Mouse (Mus musculus) macrophage (primary cell): Measurements from ENCODE around the gene Tfip11. TPM values are rescaled to one million over a fixed set of nuclear protein-coding genes. Genes with fewer than 3 reads are reported as not detected.
"Not testable (repeated sequence)": the region's sequence is repeated elsewhere in the genome, so short reads cannot be mapped to it uniquely, and the experiment has no call there.

Experiments used
- H3K27ac ChIP-seq: fragments of 350-480 bp; formaldehyde crosslinking; 2 replicates; pipeline ENCODE4 v1.9.0; 2021
- H3K36me3 ChIP-seq: fragments of 350-480 bp; formaldehyde crosslinking; 2 replicates; pipeline ENCODE4 v1.9.0; 2021; ENCODE audit errors: inconsistent target
- H3K4me3 ChIP-seq: fragments of 350-480 bp; formaldehyde crosslinking; 2 replicates; pipeline ENCODE4 v1.9.0; 2021; ENCODE audit errors: inconsistent target
- H3K79me2 ChIP-seq: fragments of 350-480 bp; formaldehyde crosslinking; 2 replicates; pipeline ENCODE4 v1.9.0; 2021; ENCODE audit errors: inconsistent target
- WGBS: methylation state at CpG from one replicate; pipeline ENCODE4 v1.1.7; 2026; ENCODE audit warnings: inconsistent platforms; ENCODE audit not compliant: missing documents; 5-methylcytosine and 5-hydroxymethylcytosine counted together
- polyA plus RNA-seq: library from polyadenylated mRNA; stranded (reverse); fragments of 250-400 nt; gene quantifications from 3 replicates; pipeline ENCODE4 v1.2.4, GENCODE M21; 2018; ENCODE audit warnings: inconsistent platforms

Tfip11 gene
- polyA plus RNA-seq, 1 experiment from 2014 or later, result 28.0 TPM

DNA sequence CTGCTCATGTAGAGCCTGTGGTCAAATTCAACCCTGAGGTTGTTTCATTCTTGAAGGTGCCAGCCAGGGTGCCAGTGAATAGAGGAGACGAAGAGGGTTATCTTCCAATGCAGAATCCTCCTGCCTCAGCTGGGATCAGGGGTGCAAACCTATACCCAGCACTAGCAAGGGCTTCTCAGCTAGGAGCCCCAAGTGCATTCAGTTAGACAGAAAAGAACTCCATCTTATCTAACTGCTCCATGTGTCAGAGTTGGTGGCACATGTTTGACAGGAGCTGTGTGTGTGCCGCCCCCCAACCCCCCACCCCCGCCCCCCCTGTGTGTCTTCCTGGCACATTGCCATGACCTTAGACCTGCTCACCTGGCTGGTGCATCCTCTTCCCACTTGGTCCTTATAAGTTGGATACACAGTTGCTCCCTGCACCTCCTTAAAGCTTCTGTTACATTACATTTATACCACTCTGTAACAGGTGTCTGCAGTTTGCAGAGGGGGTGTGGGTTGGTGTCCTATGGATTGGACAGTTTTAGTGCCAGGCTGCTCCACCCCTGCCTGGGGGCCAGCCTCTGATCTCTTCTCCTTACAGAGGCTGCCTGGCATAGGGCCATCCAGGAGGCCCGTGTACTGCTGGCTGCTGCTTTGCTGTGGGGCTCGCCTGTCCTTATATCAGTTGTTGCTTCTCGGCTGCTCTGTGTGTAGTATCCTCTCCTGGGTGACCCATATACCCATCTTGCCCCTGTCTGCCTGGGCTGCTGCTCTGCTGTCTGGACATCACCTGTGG is 29.6 kb upstream of the Tfip11 start:
- 48% methylated on average over 6 of the region's 6 CpGs for WGBS
- peak overlapping the region; percentile 88 for H3K27ac ChIP-seq
- peaks cover 100% of the 10 kb centered on the region for H3K79me2 ChIP-seq
- H3K4me3 ChIP-seq, result no peak overlapping the region
- H3K36me3 ChIP-seq, result 0 out of 2 replicates have a peak, but pooled peaks cover 1% of the 10 kb centered on the region

DNA sequence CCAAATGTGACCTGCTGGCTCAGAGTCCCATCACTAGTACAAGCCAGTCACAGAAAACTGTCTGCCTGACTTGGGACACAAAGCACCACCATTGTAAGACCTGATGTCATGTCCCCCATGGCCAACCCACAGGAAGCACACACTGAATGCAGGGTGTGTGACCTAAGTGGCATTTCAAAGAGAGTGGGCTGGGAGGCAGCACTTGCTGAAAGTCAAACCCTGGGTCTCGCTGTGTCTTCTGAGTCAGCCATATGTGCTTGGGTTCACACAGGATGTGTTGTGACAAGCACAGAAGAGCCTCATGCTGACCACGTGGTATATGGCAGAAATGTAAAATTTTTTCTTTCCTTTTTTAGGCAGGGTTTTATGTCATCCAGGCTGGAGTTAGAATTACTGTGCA is 28.9 kb upstream of the Tfip11 start:
- 12% methylated on average over 2 of the region's 2 CpGs for WGBS
- Histone ChIP-seq H3K27ac (peak overlapping the region; percentile 88), H3K4me3 (no peak overlapping the region), H3K36me3 (0 out of 2 replicates have a peak, but pooled peaks cover 8% of the 10 kb centered on the region), H3K79me2 (peaks cover 100% of the 10 kb centered on the region)

DNA sequence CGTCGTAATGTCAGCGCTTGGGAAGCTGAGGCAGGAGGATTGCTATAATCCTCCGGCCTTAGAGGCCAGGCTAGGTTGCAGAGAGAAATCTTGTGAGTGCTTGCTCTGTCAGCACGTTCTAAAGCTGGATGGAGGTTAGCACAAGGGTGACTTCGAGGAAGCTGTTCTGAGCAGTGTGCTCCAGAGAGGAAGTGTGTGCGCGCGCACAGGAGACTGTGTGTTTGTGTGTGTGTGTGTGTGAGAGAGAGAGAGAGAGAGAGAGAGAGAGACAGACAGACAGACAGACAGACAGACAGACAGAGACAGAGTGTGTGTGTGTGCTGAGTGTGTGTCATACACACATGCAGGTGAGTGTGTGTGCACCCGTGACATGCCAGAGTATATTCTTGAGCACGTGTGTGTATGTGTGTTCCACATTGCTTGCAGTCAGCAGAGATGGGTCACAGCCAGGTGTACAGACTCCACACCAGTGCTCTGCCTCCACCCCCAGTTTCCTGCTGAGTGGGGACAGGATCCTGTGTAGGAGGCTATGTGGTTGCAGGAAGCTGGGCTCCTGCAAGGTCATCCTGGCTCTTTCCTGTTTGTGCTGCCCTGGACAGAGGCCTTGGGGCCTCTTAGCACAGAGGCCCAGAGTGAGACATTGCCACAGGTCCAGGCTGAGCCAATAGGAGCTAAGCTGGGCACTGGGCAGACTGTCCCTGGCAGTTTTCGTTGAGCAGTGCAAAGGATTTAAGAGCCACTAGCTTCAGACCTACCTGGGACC is 27.8 kb upstream of the Tfip11 start:
- Histone ChIP-seq H3K4me3 (no peak overlapping the region), H3K36me3 (peaks cover 13% of the 10 kb centered on the region; the same call in 1 of the 2 replicates), H3K79me2 (peaks cover 100% of the 10 kb centered on the region), H3K27ac (peak overlapping the region; percentile 88)
- WGBS, result 20% methylated on average over 12 of the region's 12 CpGs

DNA sequence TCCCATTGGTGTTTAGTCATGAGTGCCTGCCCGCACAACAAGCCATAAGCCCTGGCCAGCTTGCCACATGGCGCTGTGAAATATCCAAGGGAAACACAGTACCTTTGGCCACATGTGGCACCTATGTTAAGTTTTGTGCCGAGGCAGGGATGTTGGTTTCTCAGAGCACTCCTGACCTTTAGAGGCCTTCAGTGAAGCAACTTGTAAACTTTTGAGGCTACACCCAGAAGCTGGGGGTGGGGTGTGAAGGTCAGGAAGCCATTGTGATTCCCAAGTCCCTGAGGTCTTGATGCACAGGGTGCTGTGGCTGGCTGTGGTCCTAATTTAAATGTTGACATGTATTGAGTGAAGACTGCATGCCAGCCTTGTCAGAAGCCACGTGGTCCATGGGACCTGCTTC is 26.8 kb upstream of the Tfip11 start:
- Histone ChIP-seq H3K79me2 (peaks cover 100% of the 10 kb centered on the region), H3K36me3 (peaks cover 17% of the 10 kb centered on the region), H3K4me3 (no peak overlapping the region), H3K27ac (peak overlapping the region; percentile 88; the same call in 1 of the 2 replicates)
- 82% methylated on average over 4 of the region's 4 CpGs for WGBS

DNA sequence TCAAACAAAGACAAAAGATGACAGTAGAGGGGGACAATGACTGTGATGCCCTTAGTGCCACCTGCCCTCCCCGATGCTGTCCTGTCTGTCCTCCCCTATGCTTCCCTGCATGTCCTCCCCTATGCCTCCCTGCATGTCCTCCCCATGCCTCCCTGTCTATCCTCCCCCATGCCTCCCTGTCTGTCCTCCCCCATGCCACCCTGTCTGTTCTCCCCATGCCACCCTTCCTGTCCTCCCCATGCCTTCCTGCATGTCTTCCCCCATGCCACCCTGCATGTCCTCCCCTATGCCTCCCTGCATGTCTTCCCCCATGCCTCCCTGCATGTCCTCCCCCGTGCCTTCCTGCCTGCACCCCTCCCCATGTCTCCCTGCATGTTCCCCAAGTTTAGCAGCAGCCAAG is 26.0 kb upstream of the Tfip11 start:
- Histone ChIP-seq H3K27ac (no peak overlapping the region), H3K79me2 (peaks cover 100% of the 10 kb centered on the region), H3K36me3 (peaks cover 25% of the 10 kb centered on the region), H3K4me3 (no peak overlapping the region)
- 63% methylated on average over 2 of the region's 2 CpGs for WGBS

DNA sequence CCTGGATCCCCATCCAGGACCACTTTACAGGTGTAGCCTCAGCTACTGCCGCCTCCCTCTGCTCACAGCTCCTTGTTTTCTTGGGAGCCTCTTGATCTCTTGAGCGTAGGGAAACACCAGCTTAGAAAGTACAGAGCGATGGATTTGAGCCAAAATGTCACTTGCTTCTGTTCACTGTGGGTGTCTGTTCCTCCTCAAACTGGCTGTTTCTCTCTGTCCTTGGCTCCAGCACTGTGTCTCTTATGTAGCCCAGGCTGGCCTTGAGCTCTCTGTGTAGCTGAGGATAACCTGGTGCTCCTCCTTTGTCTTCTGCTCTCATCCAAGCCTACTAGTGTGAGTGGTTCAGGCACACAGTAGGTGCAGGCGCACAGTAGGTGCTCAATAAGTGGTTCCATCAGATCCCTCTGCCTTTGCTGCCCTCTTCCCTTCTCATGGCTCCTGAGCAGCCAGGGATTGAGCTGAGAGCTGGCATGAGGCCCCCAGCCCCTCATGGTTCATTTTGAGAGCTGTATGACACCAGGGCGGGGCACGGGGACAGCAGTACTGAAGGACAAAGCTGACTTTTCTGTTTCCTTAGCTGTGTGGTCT is 25.3 kb upstream of the Tfip11 start:
- 93% methylated on average over 6 of the region's 6 CpGs for WGBS
- no peak overlapping the region for H3K4me3 ChIP-seq

DNA sequence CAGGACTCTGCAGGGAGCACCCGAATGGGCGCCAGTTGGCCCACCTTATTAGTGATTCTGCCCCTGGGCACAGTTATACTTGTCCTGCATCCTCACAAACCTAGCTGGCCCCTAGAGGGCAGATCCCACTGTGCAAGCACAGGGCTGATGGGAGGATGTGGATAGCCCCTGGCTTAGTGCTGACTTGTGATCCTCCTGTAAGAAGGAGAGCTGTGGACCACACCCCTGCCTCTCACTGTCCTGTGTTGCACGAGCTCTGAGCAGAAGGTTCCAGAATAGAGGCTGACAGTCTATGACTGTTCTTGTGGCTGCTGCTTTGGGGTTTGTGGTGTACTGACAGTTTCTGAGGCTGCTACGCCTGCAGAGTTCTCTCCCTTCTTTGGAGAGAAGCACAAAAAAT is 24.5 kb upstream of the Tfip11 start:
- H3K36me3 ChIP-seq, result peaks cover 40% of the 10 kb centered on the region
- H3K27ac ChIP-seq, result no peak overlapping the region
- no peak overlapping the region for H3K4me3 ChIP-seq

More for the DNA sequence above, 25.3 kb upstream of the Tfip11 start:
- no peak overlapping the region for H3K27ac ChIP-seq
- H3K79me2 ChIP-seq, result peaks cover 100% of the 10 kb centered on the region
- peaks cover 32% of the 10 kb centered on the region for H3K36me3 ChIP-seq

DNA sequence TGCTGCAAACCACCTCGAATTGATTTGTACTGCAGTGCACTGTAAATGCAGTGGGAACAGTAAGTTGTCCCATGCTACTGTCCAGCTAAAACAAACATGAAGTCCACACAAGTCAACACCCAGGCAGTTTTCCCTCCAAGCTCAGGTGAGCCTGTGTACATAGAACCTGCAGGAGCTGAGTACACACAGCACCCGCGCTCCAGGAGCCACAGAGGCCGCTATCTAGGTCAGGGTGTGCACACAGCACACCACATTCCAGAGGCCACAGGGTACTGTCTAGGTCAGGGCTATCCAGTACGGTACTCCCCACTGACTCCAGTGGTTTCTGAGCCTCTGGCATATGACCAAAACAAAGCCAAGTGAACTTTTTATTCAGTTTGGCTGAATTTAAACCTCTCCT is 23.8 kb upstream of the Tfip11 start:
- 85% methylated on average over 5 of the region's 5 CpGs for WGBS
- H3K27ac ChIP-seq, result no peak overlapping the region
- peaks cover 46% of the 10 kb centered on the region for H3K36me3 ChIP-seq
- no peak overlapping the region for H3K4me3 ChIP-seq
- H3K79me2 ChIP-seq, result peaks cover 100% of the 10 kb centered on the region

More for the DNA sequence above, 24.5 kb upstream of the Tfip11 start:
- peaks cover 100% of the 10 kb centered on the region for H3K79me2 ChIP-seq
- WGBS, result 69% methylated on average over 4 of the region's 4 CpGs

DNA sequence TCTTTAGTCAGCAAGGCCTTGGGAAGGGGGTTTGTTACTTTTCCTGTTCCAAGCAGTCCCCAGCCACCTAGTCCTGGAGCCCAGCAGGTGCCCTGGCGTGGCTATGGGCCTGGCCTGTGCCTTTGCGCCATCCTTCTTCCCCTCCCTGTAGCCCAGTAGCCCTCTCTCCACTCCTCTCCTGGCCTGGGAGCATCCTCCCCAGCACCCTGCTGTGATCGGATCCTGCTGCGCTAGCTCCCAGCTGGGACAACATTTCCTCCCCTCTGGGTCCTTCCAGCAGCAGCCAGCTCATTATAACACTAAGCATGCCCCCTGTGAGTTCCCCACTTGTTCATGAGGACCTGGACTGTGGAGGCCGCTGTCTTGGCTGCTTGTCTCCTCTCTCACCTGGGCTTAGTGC is 20.3 kb upstream of the Tfip11 start:
- H3K4me3 ChIP-seq, result no peak overlapping the region
- H3K36me3 ChIP-seq, result peaks cover 76% of the 10 kb centered on the region
- peaks cover 65% of the 10 kb centered on the region for H3K79me2 ChIP-seq
- H3K27ac ChIP-seq, result no peak overlapping the region
- WGBS, result 98% methylated on average over 5 of the region's 5 CpGs

DNA sequence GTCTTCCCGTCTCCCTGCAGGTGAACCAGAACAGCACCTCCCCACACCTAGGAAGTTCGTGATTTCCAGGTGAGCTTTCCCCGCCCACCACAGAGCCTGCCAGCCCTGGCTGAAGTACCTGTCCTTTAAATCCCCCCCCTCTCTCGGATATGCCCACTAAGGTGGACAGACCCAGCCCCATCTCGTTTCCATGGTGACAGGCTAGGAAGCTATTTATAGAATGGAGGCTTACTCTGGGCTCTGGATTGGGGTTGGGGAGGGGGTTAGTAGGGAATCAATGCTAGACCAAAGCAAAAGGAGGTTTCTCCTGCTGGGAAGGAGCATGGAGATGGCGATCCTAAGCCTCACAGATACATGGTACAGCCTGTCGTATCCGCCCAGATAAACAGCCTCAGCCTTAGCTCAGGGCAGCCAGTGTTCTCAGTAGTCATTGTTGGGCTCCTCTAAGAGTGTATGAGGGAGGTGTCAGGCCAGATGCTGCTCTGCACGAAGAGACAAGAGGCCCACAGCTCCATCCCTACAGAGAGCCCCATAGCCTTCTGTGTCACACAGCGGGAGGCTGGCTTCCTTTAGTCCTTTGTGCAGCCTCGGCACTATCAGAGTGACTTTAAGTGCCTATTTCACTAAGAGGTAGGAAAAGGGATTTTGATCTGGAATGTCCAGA is 12.8 kb upstream of the Tfip11 start:
- peaks cover 72% of the 10 kb centered on the region for H3K36me3 ChIP-seq
- 92% methylated on average over 11 of the region's 11 CpGs for WGBS
- H3K4me3 ChIP-seq, result no peak overlapping the region
- H3K27ac ChIP-seq, result no peak overlapping the region
- no peaks in the 10 kb centered on the region; the same call in 1 of the 2 replicates for H3K79me2 ChIP-seq

DNA sequence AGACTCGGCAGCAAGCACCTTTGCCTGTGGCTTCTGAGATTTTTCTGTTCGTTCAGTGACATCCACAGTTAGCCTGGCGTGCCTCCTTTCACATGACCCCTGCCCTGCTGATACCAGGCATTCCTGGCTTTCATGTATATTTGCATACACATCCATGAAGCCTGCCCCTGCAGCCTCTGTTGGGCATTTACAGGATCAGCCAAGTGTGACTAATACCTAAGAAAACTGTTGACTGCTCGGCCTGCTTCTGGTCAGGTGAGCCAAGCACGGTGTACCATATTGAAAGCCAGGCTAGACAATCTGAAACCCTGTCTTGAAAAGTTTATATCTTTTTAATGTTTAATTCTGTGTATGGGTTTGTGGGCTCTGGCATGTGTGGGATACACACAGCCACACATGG is 9.7 kb upstream of the Tfip11 start:
- WGBS, result 93% methylated on average over 5 of the region's 5 CpGs
- H3K36me3 ChIP-seq, result peaks cover 41% of the 10 kb centered on the region
- no peak overlapping the region for H3K4me3 ChIP-seq
- no peaks in the 10 kb centered on the region for H3K79me2 ChIP-seq
- no peak overlapping the region for H3K27ac ChIP-seq

DNA sequence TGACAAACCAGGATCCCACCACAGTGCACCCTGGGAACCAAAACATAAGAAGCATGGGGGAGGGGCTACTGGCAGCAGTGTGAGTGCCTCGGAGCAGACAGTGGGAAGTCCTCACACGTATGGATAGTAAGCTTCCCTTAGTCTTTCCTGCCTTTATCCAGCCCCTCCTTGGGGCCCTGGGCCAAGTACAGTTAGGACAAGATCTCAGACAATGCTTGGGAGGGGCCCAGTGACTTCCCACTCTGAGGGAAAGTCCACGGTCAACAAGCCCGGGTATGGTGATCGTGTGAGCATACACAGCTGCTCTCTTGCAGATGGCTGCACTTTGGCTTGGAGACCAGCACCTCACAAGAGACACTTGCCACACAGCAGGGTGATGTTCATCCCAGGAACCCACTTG is 8.8 kb upstream of the Tfip11 start:
- 25% methylated on average over 5 of the region's 5 CpGs for WGBS
- no peak overlapping the region for H3K27ac ChIP-seq
- no peaks in the 10 kb centered on the region for H3K79me2 ChIP-seq
- H3K36me3 ChIP-seq, result peaks cover 34% of the 10 kb centered on the region
- no peak overlapping the region for H3K4me3 ChIP-seq

DNA sequence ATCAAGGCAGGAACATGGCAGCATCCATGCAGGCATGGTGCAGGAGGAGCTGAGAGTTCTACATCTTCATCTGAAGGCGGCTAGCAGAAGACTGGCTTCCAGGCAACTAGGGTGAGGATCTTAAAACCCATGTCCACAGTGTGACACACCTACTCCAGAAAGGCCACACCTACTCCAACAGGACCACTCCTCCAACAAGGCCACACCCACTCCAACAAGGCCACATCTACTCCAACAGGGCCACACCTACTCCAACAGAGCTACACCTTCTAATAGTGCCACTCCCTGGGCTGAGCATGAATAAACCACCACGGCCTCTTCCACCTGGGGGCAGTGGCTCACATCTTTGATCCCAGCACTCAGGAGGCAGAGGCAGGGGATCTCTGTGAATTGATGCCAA is 6.8 kb upstream of the Tfip11 start:
- H3K79me2 ChIP-seq, H3K4me3 ChIP-seq: not testable (repeated sequence)
- 80% methylated on average over 2 of the region's 2 CpGs for WGBS

DNA sequence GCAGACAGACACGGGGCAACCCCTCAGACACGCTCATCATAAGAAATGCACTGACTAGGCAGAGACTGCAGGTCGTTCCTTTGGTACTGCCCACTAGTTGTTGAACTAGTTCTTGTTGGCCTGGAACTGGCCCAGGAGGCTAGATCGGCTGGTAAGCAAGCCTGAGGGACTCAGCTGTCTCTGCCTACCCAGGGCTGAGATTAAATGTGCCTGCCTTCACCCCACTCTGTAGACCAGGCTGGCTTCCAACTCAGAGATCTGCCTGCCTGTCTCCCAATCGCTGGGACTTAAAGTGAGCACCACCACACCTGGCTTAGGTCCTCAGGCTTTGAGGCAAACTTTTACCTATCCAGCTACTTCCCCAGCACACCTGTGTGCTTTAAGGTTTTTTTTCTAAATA is 5.8 kb upstream of the Tfip11 start:
- 74% methylated on average over 5 of the region's 5 CpGs for WGBS
- Histone ChIP-seq H3K27ac (no peak overlapping the region), H3K36me3 (peaks cover 5% of the 10 kb centered on the region; the same call in 1 of the 2 replicates), H3K4me3 (no peak overlapping the region), H3K79me2 (no peaks in the 10 kb centered on the region)

More for the DNA sequence above, 6.8 kb upstream of the Tfip11 start:
- peaks cover 14% of the 10 kb centered on the region; the same call in 1 of the 2 replicates for H3K36me3 ChIP-seq
- H3K27ac ChIP-seq, result not testable (repeated sequence)
